Mouse (Mus musculus) E14TG2a.4 (cell line): ENCODE results near the gene Fuca1.

Source experiments
- CTCF ChIP-seq: conservative IDR thresholded peaks from 2 replicates; pipeline ENCODE4 v1.5.1; 2014; ENCODE audit warnings: low read length
- NANOG ChIP-seq: IDR thresholded peaks from 2 replicates; pipeline ENCODE4 v1.6.1; 2014; ENCODE audit warnings: borderline replicate concordance, low read length, mixed read lengths
- POU5F1 ChIP-seq: IDR thresholded peaks from 2 replicates; pipeline ENCODE4 v1.6.1; 2014; ENCODE audit warnings: low read length, borderline replicate concordance

DNA sequence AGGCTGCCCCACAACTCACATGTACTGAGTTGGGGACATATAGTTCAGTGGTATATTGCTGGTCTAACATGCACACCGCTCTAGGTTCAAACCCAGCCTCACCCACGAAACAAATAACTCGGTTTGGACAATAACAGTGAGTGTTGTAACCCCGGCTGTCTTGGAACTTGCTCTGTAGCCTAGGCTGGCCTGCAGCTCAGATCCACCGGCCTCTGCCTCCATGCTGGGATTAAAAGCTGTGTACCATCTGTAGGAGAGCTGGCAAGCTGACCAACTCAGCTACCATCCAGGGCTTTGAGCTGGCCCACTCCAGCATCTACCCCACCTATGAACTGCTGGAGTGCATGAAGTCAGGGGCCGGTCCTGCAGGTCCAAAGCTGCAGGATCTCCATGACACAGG lies 40.5 kb upstream of the Fuca1 start:
- no peak for TF ChIP-seq CTCF
- TF ChIP-seq NANOG: no peak
- no peak for TF ChIP-seq POU5F1
